Mouse (Mus musculus): ENCODE results near the gene Tmem54. TPM values are rescaled to one million over a fixed set of nuclear protein-coding genes. Genes with fewer than 3 reads are reported as not detected.

The Tmem54 gene
- polyA plus RNA-seq, 1 experiment from 2014 or later, result not detected

DNA sequence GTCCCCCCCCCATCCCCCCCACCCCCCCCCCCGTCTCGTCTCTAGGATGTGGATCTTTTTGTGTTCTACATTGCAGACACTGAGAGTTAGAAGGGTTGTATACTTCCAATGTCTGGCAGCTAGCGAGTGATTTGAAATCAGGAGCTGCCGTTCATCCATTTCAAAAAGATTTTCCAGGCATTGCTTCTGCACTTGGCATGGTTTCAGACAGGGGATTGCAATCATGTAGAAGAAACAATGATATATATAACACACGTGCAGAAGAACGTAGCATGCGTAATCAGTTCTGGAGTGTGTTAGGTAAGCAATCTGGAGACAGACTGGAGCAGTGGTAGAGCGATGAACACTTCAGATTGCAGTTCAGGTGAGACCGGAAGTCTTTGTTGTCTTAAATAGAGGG is 16.8 kb downstream of the Tmem54 start:
- Histone ChIP-seq H3K4me3 (replicated peaks; ENCODE audit: low read length) (no peak overlapping the region), H3K36me3 (ENCODE audit: control insufficient read depth, insufficient read depth) (no peaks in the 10 kb centered on the region), H3K4me2 (ENCODE audit: low read length) (no peak overlapping the region; the same call in 1 of the 2 replicates), H3K27ac (ENCODE audit: low read length) (no peak overlapping the region), H3K9ac (replicated peaks; ENCODE audit: low read depth, low read length) (no peak overlapping the region), H3K9me3 (ENCODE audit: control insufficient read depth, low read length) (no peaks in the 10 kb centered on the region), H3K4me1 (replicated peaks; ENCODE audit: control insufficient read depth, insufficient read depth, low read length) (peaks cover 36% of the 10 kb centered on the region), H3K27me3 (replicated peaks; ENCODE audit: control insufficient read depth, insufficient read depth, low read length) (no peaks in the 10 kb centered on the region)
- no peak for ATAC-seq
- 19% methylated on average over 9 of the region's 9 CpGs for WGBS

DNA sequence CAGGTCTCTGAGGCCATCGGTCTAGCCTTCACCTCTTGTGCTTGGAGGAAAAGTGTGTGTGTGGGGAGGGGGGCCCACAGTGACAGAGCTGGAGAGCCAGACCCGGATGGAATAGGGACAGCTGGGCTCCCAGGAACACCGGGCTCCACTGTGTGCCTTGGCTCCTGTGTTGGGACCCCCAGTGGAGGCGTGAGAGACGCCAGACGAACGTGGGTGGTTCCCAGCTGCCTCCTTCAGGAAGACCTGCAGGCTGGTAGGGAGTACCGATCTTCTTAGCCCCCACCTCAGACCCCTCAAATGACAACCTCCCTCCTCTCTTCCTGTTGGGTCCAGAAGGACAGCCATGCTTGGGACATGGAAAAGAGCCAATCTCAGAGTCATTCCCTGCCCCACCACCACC is 17.4 kb downstream of the Tmem54 start:
- Histone ChIP-seq H3K9ac (replicated peaks; ENCODE audit: low read depth, low read length) (no peak overlapping the region), H3K27ac (ENCODE audit: low read length) (no peak overlapping the region), H3K4me1 (replicated peaks; ENCODE audit: control insufficient read depth, insufficient read depth, low read length) (peaks cover 36% of the 10 kb centered on the region), H3K36me3 (ENCODE audit: control insufficient read depth, insufficient read depth) (no peaks in the 10 kb centered on the region), H3K4me3 (replicated peaks; ENCODE audit: low read length) (no peak overlapping the region), H3K4me2 (ENCODE audit: low read length) (no peak overlapping the region), H3K9me3 (ENCODE audit: control insufficient read depth, low read length) (no peaks in the 10 kb centered on the region), H3K27me3 (replicated peaks; ENCODE audit: control insufficient read depth, insufficient read depth, low read length) (no peaks in the 10 kb centered on the region)
- peak; percentile 27 for ATAC-seq
- 26% methylated on average over 8 of the region's 8 CpGs for WGBS

DNA sequence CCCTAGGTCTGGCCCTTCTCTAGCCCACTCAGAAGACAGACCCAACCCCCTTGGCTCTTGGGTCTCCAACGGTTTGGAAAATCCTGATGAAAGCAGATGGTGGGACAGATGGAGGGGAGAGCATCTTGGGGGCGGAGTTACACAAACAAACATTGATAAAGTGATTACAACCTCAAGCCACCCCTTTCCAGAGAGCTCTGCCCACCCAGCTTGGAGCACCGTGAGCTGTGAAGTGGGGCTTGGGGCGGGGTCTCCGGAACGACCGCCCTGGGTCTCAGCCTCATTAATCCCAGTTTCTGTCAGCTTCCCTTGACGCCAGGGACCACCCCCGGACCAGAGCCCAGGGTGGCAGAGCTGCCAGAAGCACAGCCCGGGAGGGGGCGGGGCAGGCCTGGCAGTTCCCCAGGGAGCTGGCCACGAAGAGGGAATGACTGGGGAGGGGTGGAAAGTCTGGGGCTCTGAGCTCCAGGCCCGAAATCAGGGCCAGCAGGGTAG is 19.4 kb downstream of the Tmem54 start:
- no peaks in the 10 kb centered on the region for H3K36me3 ChIP-seq (ENCODE audit: control insufficient read depth, insufficient read depth)
- no peaks in the 10 kb centered on the region for H3K27me3 ChIP-seq (replicated peaks; ENCODE audit: control insufficient read depth, insufficient read depth, low read length)
- H3K27ac ChIP-seq (ENCODE audit: low read length), result peak overlapping the region; percentile 50
- peak; percentile 71 for ATAC-seq
- H3K4me3 ChIP-seq (replicated peaks; ENCODE audit: low read length), result no peak overlapping the region
- peak overlapping the region; percentile 25; the same call in 1 of the 2 replicates for H3K4me2 ChIP-seq (ENCODE audit: low read length)
- no peak overlapping the region for H3K9ac ChIP-seq (replicated peaks; ENCODE audit: low read depth, low read length)
- H3K4me1 ChIP-seq (replicated peaks; ENCODE audit: control insufficient read depth, insufficient read depth, low read length), result peaks cover 47% of the 10 kb centered on the region
- H3K9me3 ChIP-seq (ENCODE audit: control insufficient read depth, low read length), result no peaks in the 10 kb centered on the region
- 2% methylated on average over 13 of the region's 13 CpGs for WGBS

DNA sequence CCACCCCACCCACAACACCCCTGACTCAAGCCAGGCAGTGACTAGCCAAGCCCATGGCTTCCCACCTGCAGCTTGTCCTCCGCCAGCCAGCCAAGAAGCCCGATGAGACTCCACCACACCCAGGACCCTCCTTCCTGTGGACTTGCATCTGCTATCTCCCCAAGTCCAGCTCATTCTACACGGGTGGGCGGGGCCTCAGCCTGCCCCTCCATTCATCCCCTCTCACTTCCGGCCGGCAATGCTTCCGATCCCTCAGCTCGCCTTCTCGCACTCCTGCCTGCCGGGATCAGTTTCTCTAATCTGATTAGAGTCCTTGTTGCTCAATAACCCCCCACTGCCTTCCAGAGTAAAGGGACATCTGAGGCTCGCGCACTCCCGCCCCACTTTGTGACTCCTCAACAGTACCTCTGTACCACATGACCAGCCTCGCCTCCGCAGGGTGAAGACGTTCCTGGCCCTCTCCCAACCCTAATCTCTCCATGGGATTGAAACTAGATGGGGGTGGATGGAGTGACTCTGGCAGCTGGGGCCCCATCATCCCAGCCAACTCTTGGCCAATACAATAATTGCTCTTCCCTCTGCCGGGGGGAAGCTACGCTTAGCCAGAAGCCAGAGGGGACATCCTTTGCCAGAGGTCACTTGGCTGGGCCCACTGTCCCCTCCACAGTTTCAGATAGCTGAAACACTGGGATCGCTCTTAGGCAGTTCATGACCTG is 20.5 kb downstream of the Tmem54 start:
- Histone ChIP-seq H3K27ac (ENCODE audit: low read length) (no peak overlapping the region), H3K9me3 (ENCODE audit: control insufficient read depth, low read length) (no peaks in the 10 kb centered on the region)

DNA sequence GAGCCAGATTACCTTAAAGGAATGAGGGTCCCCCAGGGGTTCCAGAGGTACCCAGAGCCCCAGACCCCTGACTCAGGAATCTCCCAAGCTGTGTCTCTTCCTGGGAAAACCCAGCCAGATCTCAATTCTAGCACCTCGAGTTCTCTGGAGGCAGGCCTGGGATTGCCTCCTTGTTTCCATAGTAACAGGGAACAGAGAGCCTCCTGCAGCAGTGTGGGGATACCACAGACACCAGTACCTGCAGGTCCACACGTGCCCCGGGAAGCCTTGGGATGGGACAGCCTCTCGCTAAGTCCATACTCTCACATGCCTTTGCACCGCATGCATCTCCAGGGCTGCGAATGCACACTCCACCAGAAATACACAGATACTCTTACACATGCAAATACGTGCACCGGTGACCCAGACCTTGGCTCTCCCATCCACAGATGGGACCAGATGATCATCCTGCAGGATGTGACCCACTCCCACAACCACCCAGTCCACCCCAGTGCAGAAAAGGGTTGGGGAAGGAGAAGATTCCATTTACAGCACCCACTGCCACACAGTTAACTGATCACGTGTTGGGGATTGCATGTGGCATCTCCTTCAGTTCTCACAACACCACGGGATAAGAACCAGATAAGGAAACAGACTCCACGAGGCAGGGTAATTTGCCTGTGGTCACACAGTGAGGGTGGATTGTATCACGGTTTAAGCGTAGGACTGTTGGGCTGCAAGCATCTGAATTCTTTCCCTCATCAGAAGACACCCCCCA is 23.4 kb downstream of the Tmem54 start:
- 63% methylated on average over 13 of the region's 13 CpGs for WGBS
- H3K9ac ChIP-seq (replicated peaks; ENCODE audit: low read depth, low read length), result no peak overlapping the region
- no peak for ATAC-seq

More for the DNA sequence above, 20.5 kb downstream of the Tmem54 start:
- Histone ChIP-seq H3K27me3 (replicated peaks; ENCODE audit: control insufficient read depth, insufficient read depth, low read length) (no peaks in the 10 kb centered on the region), H3K4me3 (replicated peaks; ENCODE audit: low read length) (no peak overlapping the region), H3K9ac (replicated peaks; ENCODE audit: low read depth, low read length) (0 out of 2 replicates have a peak overlapping the region, but pooled peaks have one; percentile 5), H3K4me1 (replicated peaks; ENCODE audit: control insufficient read depth, insufficient read depth, low read length) (peaks cover 42% of the 10 kb centered on the region), H3K36me3 (ENCODE audit: control insufficient read depth, insufficient read depth) (no peaks in the 10 kb centered on the region), H3K4me2 (ENCODE audit: low read length) (peak overlapping the region; percentile 25)
- no peak for ATAC-seq
- 8% methylated on average over 19 of the region's 19 CpGs for WGBS

DNA sequence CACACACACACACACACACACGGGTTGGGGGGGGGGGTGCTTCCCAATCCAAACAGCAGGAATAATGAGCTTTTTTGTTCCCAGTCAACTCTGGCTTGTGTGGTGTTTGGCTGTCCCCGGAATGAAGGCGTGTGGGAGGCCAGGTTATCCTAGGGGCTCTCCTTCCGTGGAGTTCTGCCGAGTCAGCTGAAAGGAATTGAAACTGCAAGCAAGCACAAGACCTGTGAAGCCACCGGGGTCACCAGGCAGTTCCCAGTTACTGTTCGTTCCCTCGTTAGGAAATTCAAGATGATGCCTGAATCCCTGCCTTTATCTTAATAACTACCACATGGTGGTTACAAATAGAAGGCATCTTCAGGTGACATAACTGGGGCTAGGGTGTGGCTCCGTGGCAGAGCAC is 24.0 kb downstream of the Tmem54 start:
- Histone ChIP-seq H3K9ac (replicated peaks; ENCODE audit: low read depth, low read length) (no peak overlapping the region), H3K27ac (ENCODE audit: low read length) (no peak overlapping the region), H3K4me2 (ENCODE audit: low read length) (no peak overlapping the region), H3K4me3 (replicated peaks; ENCODE audit: low read length) (no peak overlapping the region), H3K4me1 (replicated peaks; ENCODE audit: control insufficient read depth, insufficient read depth, low read length) (peaks cover 37% of the 10 kb centered on the region), H3K27me3 (replicated peaks; ENCODE audit: control insufficient read depth, insufficient read depth, low read length) (no peaks in the 10 kb centered on the region), H3K36me3 (ENCODE audit: control insufficient read depth, insufficient read depth) (no peaks in the 10 kb centered on the region), H3K9me3 (ENCODE audit: control insufficient read depth, low read length) (no peaks in the 10 kb centered on the region)
- ATAC-seq, result no peak
- 39% methylated on average over 9 of the region's 9 CpGs for WGBS

More for the DNA sequence above, 23.4 kb downstream of the Tmem54 start:
- Histone ChIP-seq H3K4me1 (replicated peaks; ENCODE audit: control insufficient read depth, insufficient read depth, low read length) (peaks cover 38% of the 10 kb centered on the region), H3K36me3 (ENCODE audit: control insufficient read depth, insufficient read depth) (no peaks in the 10 kb centered on the region), H3K4me3 (replicated peaks; ENCODE audit: low read length) (no peak overlapping the region), H3K9me3 (ENCODE audit: control insufficient read depth, low read length) (no peaks in the 10 kb centered on the region), H3K27me3 (replicated peaks; ENCODE audit: control insufficient read depth, insufficient read depth, low read length) (no peaks in the 10 kb centered on the region), H3K27ac (ENCODE audit: low read length) (no peak overlapping the region), H3K4me2 (ENCODE audit: low read length) (no peak overlapping the region)

DNA sequence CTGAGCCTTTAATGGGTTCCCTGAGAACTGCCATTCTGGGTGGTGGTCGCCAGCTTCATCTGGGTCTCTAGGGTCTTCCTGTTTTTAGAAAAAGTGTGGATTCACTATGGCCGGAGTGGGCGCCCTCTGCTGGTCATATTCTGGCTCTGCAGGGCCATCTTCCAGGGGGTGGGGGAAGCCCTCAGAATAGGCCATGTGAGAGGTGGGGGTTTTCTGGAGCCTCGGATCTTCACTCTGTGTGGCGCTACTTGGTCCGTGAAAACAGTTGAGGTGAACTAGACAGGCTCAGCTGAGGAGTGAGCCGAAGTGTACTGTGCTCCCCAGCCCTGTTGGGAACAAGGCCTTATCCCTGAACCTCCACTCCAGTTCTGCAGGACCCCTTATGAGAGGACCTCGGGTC is 24.8 kb downstream of the Tmem54 start:
- Histone ChIP-seq H3K27me3 (replicated peaks; ENCODE audit: control insufficient read depth, insufficient read depth, low read length) (no peaks in the 10 kb centered on the region), H3K4me3 (replicated peaks; ENCODE audit: low read length) (no peak overlapping the region), H3K9me3 (ENCODE audit: control insufficient read depth, low read length) (no peaks in the 10 kb centered on the region), H3K9ac (replicated peaks; ENCODE audit: low read depth, low read length) (no peak overlapping the region), H3K36me3 (ENCODE audit: control insufficient read depth, insufficient read depth) (no peaks in the 10 kb centered on the region), H3K4me2 (ENCODE audit: low read length) (0 out of 2 replicates have a peak overlapping the region, but pooled peaks have one; percentile 30), H3K4me1 (replicated peaks; ENCODE audit: control insufficient read depth, insufficient read depth, low read length) (peaks cover 30% of the 10 kb centered on the region), H3K27ac (ENCODE audit: low read length) (no peak overlapping the region)
- ATAC-seq, result 0 out of 2 replicates have a peak, but pooled peaks have one; percentile 22
- 2% methylated on average over 8 of the region's 8 CpGs for WGBS

DNA sequence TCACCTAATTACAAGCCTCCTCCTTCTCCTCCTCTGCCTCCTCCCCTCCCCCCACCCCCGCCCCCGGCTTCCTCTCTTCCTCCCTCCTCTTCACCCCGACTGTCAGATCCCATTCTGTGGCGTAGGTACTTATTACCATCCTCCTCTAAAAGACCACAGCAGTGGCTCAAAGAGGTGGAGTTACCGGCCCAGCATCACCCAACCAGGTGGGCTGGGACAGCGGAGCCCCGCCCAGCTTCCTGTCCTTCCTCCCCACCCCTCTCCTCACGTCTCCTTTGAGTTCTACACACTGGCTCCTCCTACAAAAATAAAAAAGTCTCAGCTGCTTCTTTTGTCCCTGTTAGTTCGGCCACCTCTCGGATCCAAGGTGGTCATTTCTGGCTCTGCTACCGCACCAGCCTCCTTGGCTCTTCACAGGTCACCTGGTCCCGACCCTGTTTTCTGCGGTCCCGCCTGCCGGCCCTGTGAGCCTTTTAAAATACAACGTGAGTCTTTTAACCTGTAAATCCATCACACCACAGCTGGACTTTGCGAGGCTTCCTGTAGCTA is 25.5 kb downstream of the Tmem54 start:
- Histone ChIP-seq H3K27ac (ENCODE audit: low read length) (no peak overlapping the region), H3K4me2 (ENCODE audit: low read length) (peak overlapping the region; percentile 30), H3K4me3 (replicated peaks; ENCODE audit: low read length) (peak overlapping the region; percentile 9; the same call in 1 of the 2 replicates), H3K9ac (replicated peaks; ENCODE audit: low read depth, low read length) (0 out of 2 replicates have a peak overlapping the region, but pooled peaks have one; percentile 20), H3K36me3 (ENCODE audit: control insufficient read depth, insufficient read depth) (no peaks in the 10 kb centered on the region), H3K4me1 (replicated peaks; ENCODE audit: control insufficient read depth, insufficient read depth, low read length) (peaks cover 23% of the 10 kb centered on the region), H3K27me3 (replicated peaks; ENCODE audit: control insufficient read depth, insufficient read depth, low read length) (no peaks in the 10 kb centered on the region; the same call in 1 of the 2 replicates), H3K9me3 (ENCODE audit: control insufficient read depth, low read length) (no peaks in the 10 kb centered on the region)
- 0 out of 2 replicates have a peak, but pooled peaks have one; percentile 47 for ATAC-seq
- WGBS, result 10% methylated on average over 16 of the region's 17 CpGs

Measured in forebrain, embryonic 16.5 days (tissue).